Mouse (Mus musculus): ENCODE measurements around the gene Prl6a1. TPM values are rescaled to one million over a fixed set of nuclear protein-coding genes. Genes with fewer than 3 reads are reported as not detected.

The Prl6a1 gene
- not detected in 2 replicates for polyA plus RNA-seq (2012; ENCODE audit: low replicate concordance)

GRCm38 (mm10) chr13:27312334-27313225 is at the start of gene Prl6a1:
Gene Prl6a1 (plus strand): TSS chr13:27312627.

GRCm38 (mm10) chr13:27345373-27345772 is 32.9 kb downstream of the Prl6a1 start, which contains the start of gene Prl8a2:
Gene Prl8a2 (plus strand): TSS chr13:27345673.

Other genes with a start within 250 kb of the Prl6a1 start
- gene Prl3d1, start 218.4 kb upstream of the Prl6a1 start, polyA plus RNA-seq (2012; ENCODE audit: low replicate concordance), result not detected in 2 replicates
- not detected in 2 replicates for gene Prl3d2, start 190.9 kb upstream of the Prl6a1 start, polyA plus RNA-seq (2012; ENCODE audit: low replicate concordance)
- not detected in 2 replicates for gene Prl3d3, start 155.8 kb upstream of the Prl6a1 start, polyA plus RNA-seq (2012; ENCODE audit: low replicate concordance)
- gene Prl3c1, start 116.0 kb upstream of the Prl6a1 start, polyA plus RNA-seq (2012; ENCODE audit: low replicate concordance), result not detected in 2 replicates
- not detected in 2 replicates for gene Prl3b1, start 70.8 kb upstream of the Prl6a1 start, polyA plus RNA-seq (2012; ENCODE audit: low replicate concordance)
- gene Prl3a1, start 53.2 kb upstream of the Prl6a1 start, polyA plus RNA-seq (2012; ENCODE audit: low replicate concordance), result not detected in 2 replicates
- gene Prl8a2, start 33.0 kb downstream of the Prl6a1 start, polyA plus RNA-seq (2012; ENCODE audit: low replicate concordance), result not detected in 2 replicates
- gene Prl2b1, start 78.2 kb downstream of the Prl6a1 start, polyA plus RNA-seq (2012; ENCODE audit: low replicate concordance), result not detected in 2 replicates
- not detected in 2 replicates for gene Prl8a6, start 126.1 kb downstream of the Prl6a1 start, polyA plus RNA-seq (2012; ENCODE audit: low replicate concordance)
- not detected in 2 replicates for gene Prl8a8, start 200.6 kb downstream of the Prl6a1 start, polyA plus RNA-seq (2012; ENCODE audit: low replicate concordance)

Data from leukemia stem cell, adult 10-12 weeks (primary cell).